Mouse (Mus musculus) midbrain, embryonic 16.5 days (tissue): ENCODE results near the gene Dock4. TPM values are rescaled to one million over a fixed set of nuclear protein-coding genes. Genes with fewer than 3 reads are reported as not detected.
"Not testable (repeated sequence)": the region's sequence is repeated elsewhere in the genome, so short reads cannot be mapped to it uniquely, and the experiment has no call there.

Source experiments
- ATAC-seq: fragments of 200-750 bp; cut with Nextera tagmentation; 2 replicates; pipeline ENCODE4 v1.8.0; 2017; ENCODE audit warnings: moderate TSS enrichment
- H3K27ac ChIP-seq: fragments of 300-500 bp; sonication (generic); 2 replicates; pipeline ENCODE4 v1.5.1; 2014; ENCODE audit warnings: mild to moderate bottlenecking, low read length, mixed read lengths
- H3K27me3 ChIP-seq: fragments of 300-500 bp; sonication (generic); 2 replicates; pipeline ENCODE4 v1.6.1; 2014; ENCODE audit warnings: low read depth, low read length, mixed read lengths; ENCODE audit not compliant: control insufficient read depth, insufficient read depth
- H3K36me3 ChIP-seq: fragments of 300-500 bp; sonication (generic); 2 replicates; pipeline ENCODE4 v1.6.1; 2014; ENCODE audit warnings: mild to moderate bottlenecking, low read length, moderate library complexity, mixed read lengths; ENCODE audit not compliant: control insufficient read depth, insufficient read depth
- H3K4me1 ChIP-seq: fragments of 300-500 bp; sonication (generic); 2 replicates; pipeline ENCODE4 v1.6.1; 2014; ENCODE audit warnings: mild to moderate bottlenecking, low read length, mixed read lengths; ENCODE audit not compliant: control insufficient read depth, insufficient read depth
- H3K4me2 ChIP-seq: fragments of 300-500 bp; sonication (generic); 2 replicates; pipeline ENCODE4 v1.6.1; 2014; ENCODE audit warnings: mild to moderate bottlenecking, low read length, mixed read lengths
- H3K4me3 ChIP-seq: fragments of 300-500 bp; sonication (generic); 2 replicates; pipeline ENCODE4 v1.5.1; 2014; ENCODE audit warnings: low read depth, mild to moderate bottlenecking, low read length, moderate library complexity, mixed read lengths
- H3K9ac ChIP-seq: fragments of 300-500 bp; sonication (generic); 2 replicates; pipeline ENCODE4 v1.6.1; 2014; ENCODE audit warnings: low read depth, low read length, mixed read lengths
- H3K9me3 ChIP-seq: fragments of 300-500 bp; sonication (generic); replicated peaks from 2 replicates; pipeline ENCODE4 v1.6.1; 2014; ENCODE audit warnings: mild to moderate bottlenecking, low read length, mixed read lengths; ENCODE audit not compliant: control insufficient read depth, poor library complexity, severe bottlenecking
- WGBS: fragments of 180-500 bp; shearing (Covaris S2); extraction: QIAGEN DNeasy Blood & Tissue Kit; methylation state at CpG from one replicate; pipeline ENCODE4 v1.1.7; 2014; 5-methylcytosine and 5-hydroxymethylcytosine counted together
- polyA plus RNA-seq: library from polyadenylated mRNA; unstranded; fragments of >200 nt; fragmentation: Nextera tagmentation; extraction: Ambion mirVana; gene quantifications from 2 replicates; pipeline ENCODE4 v1.2.1, GENCODE M21; 2015

The Dock4 gene
- polyA plus RNA-seq, 1 experiment from 2014 or later = 34.8 TPM

GRCm38 (mm10) chr12:40872716-40873115, 427.0 kb downstream of the Dock4 start:
- Histone ChIP-seq H3K9ac (no peak overlapping the region), H3K9me3 (no peaks in the 10 kb centered on the region), H3K4me2 (no peak overlapping the region), H3K4me1 (no peaks in the 10 kb centered on the region), H3K36me3 (no peaks in the 10 kb centered on the region), H3K27ac (no peak overlapping the region), H3K27me3 (no peaks in the 10 kb centered on the region), H3K4me3 (no peak overlapping the region)
- no peak for ATAC-seq
- 94% methylated on average over 3 of the region's 3 CpGs for WGBS

- not testable (repeated sequence) for H3K36me3 ChIP-seq, ATAC-seq, H3K4me1 ChIP-seq, H3K4me3 ChIP-seq, H3K9ac ChIP-seq, H3K4me2 ChIP-seq, H3K27me3 ChIP-seq, H3K9me3 ChIP-seq, H3K27ac ChIP-seq
- 89% methylated on average over 7 of the region's 7 CpGs for WGBS
Measured at GRCm38 (mm10) chr12:40873267-40873666, 427.5 kb downstream of the Dock4 start.

GRCm38 (mm10) chr12:40884976-40885375, 439.2 kb downstream of the Dock4 start:
- H3K4me1 ChIP-seq = no peaks in the 10 kb centered on the region
- no peaks in the 10 kb centered on the region for H3K36me3 ChIP-seq
- no peaks in the 10 kb centered on the region for H3K9me3 ChIP-seq
- no peak overlapping the region for H3K4me2 ChIP-seq
- ATAC-seq = no peak
- H3K4me3 ChIP-seq = no peak overlapping the region
- H3K27ac ChIP-seq = no peak overlapping the region
- H3K27me3 ChIP-seq = no peaks in the 10 kb centered on the region
- WGBS = 78% methylated on average over 3 of the region's 3 CpGs
- no peak overlapping the region for H3K9ac ChIP-seq

- 96% methylated on average over 6 of the region's 6 CpGs for WGBS
- Histone ChIP-seq H3K27ac (no peak overlapping the region), H3K36me3 (no peaks in the 10 kb centered on the region)
Measured at GRCm38 (mm10) chr12:40885377-40885776, 439.6 kb downstream of the Dock4 start.

GRCm38 (mm10) chr12:40887496-40887895, 441.7 kb downstream of the Dock4 start:
- ATAC-seq = no peak
- Histone ChIP-seq H3K4me2 (no peak overlapping the region), H3K4me3 (no peak overlapping the region), H3K27ac (no peak overlapping the region), H3K9me3 (no peaks in the 10 kb centered on the region), H3K4me1 (no peaks in the 10 kb centered on the region), H3K27me3 (no peaks in the 10 kb centered on the region), H3K9ac (no peak overlapping the region), H3K36me3 (no peaks in the 10 kb centered on the region)
- WGBS = 47% methylated on average over 2 of the region's 2 CpGs

More at GRCm38 (mm10) chr12:40885377-40885776, 439.6 kb downstream of the Dock4 start:
- H3K9ac ChIP-seq = no peak overlapping the region
- H3K4me2 ChIP-seq = no peak overlapping the region
- ATAC-seq = no peak
- no peaks in the 10 kb centered on the region for H3K9me3 ChIP-seq
- no peak overlapping the region for H3K4me3 ChIP-seq
- H3K27me3 ChIP-seq = no peaks in the 10 kb centered on the region
- no peaks in the 10 kb centered on the region for H3K4me1 ChIP-seq

- Histone ChIP-seq H3K4me1 (no peaks in the 10 kb centered on the region), H3K27me3 (no peaks in the 10 kb centered on the region), H3K9me3 (no peaks in the 10 kb centered on the region), H3K9ac (no peak overlapping the region), H3K36me3 (no peaks in the 10 kb centered on the region), H3K4me2 (no peak overlapping the region), H3K4me3 (no peak overlapping the region), H3K27ac (no peak overlapping the region)
- ATAC-seq = no peak
- 65% methylated on average over 2 of the region's 2 CpGs for WGBS
Measured at GRCm38 (mm10) chr12:40888261-40888791, 442.6 kb downstream of the Dock4 start.

- Histone ChIP-seq H3K4me2 (no peak overlapping the region), H3K27ac (no peak overlapping the region), H3K4me1 (no peaks in the 10 kb centered on the region), H3K4me3 (no peak overlapping the region), H3K9me3 (no peaks in the 10 kb centered on the region), H3K9ac (no peak overlapping the region), H3K36me3 (no peaks in the 10 kb centered on the region), H3K27me3 (no peaks in the 10 kb centered on the region)
- 71% methylated on average over 1 of the region's 1 CpGs for WGBS
- ATAC-seq = no peak
Measured at GRCm38 (mm10) chr12:40888829-40889228, 443.1 kb downstream of the Dock4 start.

GRCm38 (mm10) chr12:40889534-40889933, 443.8 kb downstream of the Dock4 start:
- no peaks in the 10 kb centered on the region for H3K4me1 ChIP-seq
- no peak for ATAC-seq
- 85% methylated on average over 3 of the region's 3 CpGs for WGBS
- H3K4me3 ChIP-seq = no peak overlapping the region
- no peaks in the 10 kb centered on the region for H3K27me3 ChIP-seq
- no peaks in the 10 kb centered on the region for H3K9me3 ChIP-seq
- H3K4me2 ChIP-seq = no peak overlapping the region
- no peaks in the 10 kb centered on the region for H3K36me3 ChIP-seq
- no peak overlapping the region for H3K9ac ChIP-seq
- no peak overlapping the region for H3K27ac ChIP-seq

GRCm38 (mm10) chr12:40891168-40891567, 445.4 kb downstream of the Dock4 start:
- H3K27me3 ChIP-seq = no peaks in the 10 kb centered on the region
- ATAC-seq = no peak
- no peaks in the 10 kb centered on the region for H3K9me3 ChIP-seq
- H3K4me2 ChIP-seq = no peak overlapping the region
- H3K4me3 ChIP-seq = no peak overlapping the region
- no peak overlapping the region for H3K9ac ChIP-seq
- no peak overlapping the region for H3K27ac ChIP-seq
- H3K36me3 ChIP-seq = no peaks in the 10 kb centered on the region
- H3K4me1 ChIP-seq = no peaks in the 10 kb centered on the region
